14 mouse cellular contexts compared by ENCODE assay signal in genomic region chr5:31967526-31967925, GRCm38 (mm10).
DNase-seq lines count a peak whose midpoint lies in the region; ATAC-seq and TF ChIP-seq lines count a peak whose summit lies in the region.
"Had no signal": no experiment of that assay in that cellular context is flagged by ENCODE, and none has a peak within 500 bp of the region (broad histone marks: within the 10 kb centered on the region; RNA-seq: fewer than 3 reads in every experiment).

No protein-coding gene starts in this region.

- no peak for ATAC-seq in liver, embryonic 16.5 days (ENCODE audit: low read depth)
- no peak for ATAC-seq in forebrain, embryonic 16.5 days
- no peak for ATAC-seq in erythroid progenitor cell, adult 5-6 weeks (replicated peaks; ENCODE audit: low FRiP score, poor library complexity, severe bottlenecking)
- ATAC-seq: CD4-positive, CD25-positive, alpha-beta regulatory T cell, adult 4 months; hindbrain, embryonic 16.5 days had no signal

- peaks cover 9% of the 10 kb centered on the region for H3K4me1 ChIP-seq in kidney, adult 2 months (ENCODE audit: control insufficient read depth, insufficient read depth, low read length)
- no peaks in the 10 kb centered on the region for H3K4me1 ChIP-seq in liver, embryonic 16.5 days (ENCODE audit: control insufficient read depth, low read depth, low read length)
- H3K4me1 ChIP-seq in forebrain, embryonic 16.5 days (replicated peaks; ENCODE audit: control insufficient read depth, insufficient read depth, low read length) = no peaks in the 10 kb centered on the region
- H3K4me1 ChIP-seq: limb, embryonic 12.5 days; neural tube, embryonic 12.5 days had no signal

- H3K4me2 ChIP-seq in liver, embryonic 16.5 days (ENCODE audit: low read depth, low read length) = no peak overlapping the region
- no peak overlapping the region for H3K4me2 ChIP-seq in forebrain, embryonic 16.5 days (ENCODE audit: low read length)
- H3K4me2 ChIP-seq: limb, embryonic 12.5 days; neural tube, embryonic 12.5 days had no signal

- H3K36me3 ChIP-seq in kidney, adult 2 months (ENCODE audit: control insufficient read depth, insufficient read depth, low read length) = no peaks in the 10 kb centered on the region
- H3K36me3 ChIP-seq in liver, embryonic 16.5 days (ENCODE audit: control insufficient read depth, insufficient read depth) = no peaks in the 10 kb centered on the region
- H3K36me3 ChIP-seq in forebrain, embryonic 16.5 days (ENCODE audit: control insufficient read depth, insufficient read depth) = no peaks in the 10 kb centered on the region
- H3K36me3 ChIP-seq: limb, embryonic 12.5 days; neural tube, embryonic 12.5 days had no signal

- DNase-seq in kidney, adult 2 months = no peak
- DNase-seq in kidney, adult 9 months = no peak
- DNase-seq in cerebellum, adult 11-12 months = peak; percentile 15
- peak; percentile 40 to 53 for DNase-seq in cerebellum, postnatal 14 days
- DNase-seq: layer of hippocampus, postnatal 36 days; midbrain, embryonic 14.5 days had no signal

- H3K4me3 ChIP-seq in kidney, adult 2 months (ENCODE audit: insufficient read depth, low read depth, low read length) = no peak overlapping the region
- no peak overlapping the region for H3K4me3 ChIP-seq in liver, embryonic 16.5 days (ENCODE audit: low read depth, low read length)
- H3K4me3 ChIP-seq in forebrain, embryonic 16.5 days (replicated peaks; ENCODE audit: low read length) = no peak overlapping the region
- H3K4me3 ChIP-seq: limb, embryonic 12.5 days; neural tube, embryonic 12.5 days had no signal

- H3K27ac ChIP-seq in kidney, adult 2 months (ENCODE audit: insufficient read depth, low read depth, low read length) = peak overlapping the region; percentile 12; the same call in 1 of the 2 replicates
- H3K27ac ChIP-seq in liver, embryonic 16.5 days (ENCODE audit: low read length) = peak overlapping the region; percentile 63
- H3K27ac ChIP-seq in forebrain, embryonic 16.5 days (ENCODE audit: low read length) = no peak overlapping the region
- H3K27ac ChIP-seq: limb, embryonic 12.5 days; macrophage; neural tube, embryonic 12.5 days had no signal

- TF ChIP-seq CTCF in kidney, adult 2 months (conservative IDR thresholded peaks at IDR 0.05; ENCODE audit: insufficient read depth, insufficient read length, low read depth, low read length) = no peak

- no peaks in the 10 kb centered on the region for H3K9me3 ChIP-seq in liver, embryonic 16.5 days (replicated peaks; ENCODE audit: control insufficient read depth, low read length)
- H3K9me3 ChIP-seq in forebrain, embryonic 16.5 days (ENCODE audit: control insufficient read depth, low read length) = no peaks in the 10 kb centered on the region
- H3K9me3 ChIP-seq: limb, embryonic 12.5 days; neural tube, embryonic 12.5 days had no signal

- no peak overlapping the region for H3K9ac ChIP-seq in liver, embryonic 16.5 days (ENCODE audit: low read depth, low read length)
- no peak overlapping the region for H3K9ac ChIP-seq in forebrain, embryonic 16.5 days (replicated peaks; ENCODE audit: low read depth, low read length)
- H3K9ac ChIP-seq: limb, embryonic 12.5 days; neural tube, embryonic 12.5 days had no signal

- 73% methylated on average over 4 of the region's 4 CpGs for WGBS in kidney, adult 2 months
- WGBS in liver, embryonic 16.5 days (ENCODE audit: insufficient replicate concordance) = 52% methylated on average over 4 of the region's 4 CpGs
- 85% methylated on average over 4 of the region's 4 CpGs for WGBS in forebrain, embryonic 16.5 days

- no peak for TF ChIP-seq POLR2A in kidney, adult 2 months (IDR thresholded peaks at IDR 0.05; ENCODE audit: low read depth, low read length)

- no peaks in the 10 kb centered on the region for H3K27me3 ChIP-seq in kidney, adult 2 months (replicated peaks; ENCODE audit: control insufficient read depth, insufficient read depth, low read length)
- H3K27me3 ChIP-seq in liver, embryonic 16.5 days (ENCODE audit: control insufficient read depth, insufficient read depth, low read depth, low read length) = no peaks in the 10 kb centered on the region
- H3K27me3 ChIP-seq in forebrain, embryonic 16.5 days (replicated peaks; ENCODE audit: control insufficient read depth, insufficient read depth, low read length) = no peaks in the 10 kb centered on the region
- H3K27me3 ChIP-seq: limb, embryonic 12.5 days; neural tube, embryonic 12.5 days had no signal

Comparison
In these comparisons a context has a peak if more than half of its experiments do, and no peak if none do; other contexts are left out.
1. DNase-seq: peak in cerebellum, adult 11-12 months (single experiment) and cerebellum, postnatal 14 days (2 of 2); none in kidney, adult 2 months (single experiment) and kidney, adult 9 months (single experiment).